ENCODE assay signal across 8 mouse cellular contexts in genomic region chr2:93744346-93745229, GRCm38 (mm10).
A peak's percentile ranks its signal among the peaks of the same experiment; 100 is the strongest.
DNase-seq lines count a peak whose midpoint lies in the region; ATAC-seq and TF ChIP-seq lines count a peak whose summit lies in the region.

No protein-coding gene starts in this region.

- no peak overlapping the region for H3K4me2 ChIP-seq in forebrain, embryonic 14.5 days (ENCODE audit: low read length)

- no peak for TF ChIP-seq EP300 in heart, adult 2 months (IDR thresholded peaks at IDR 0.05; ENCODE audit: insufficient read depth, low read depth, low read length)

- no peaks in the 10 kb centered on the region for H3K36me3 ChIP-seq in heart, adult 2 months (ENCODE audit: control insufficient read depth, insufficient read depth, low read length)
- no peaks in the 10 kb centered on the region for H3K36me3 ChIP-seq in forebrain, embryonic 14.5 days (ENCODE audit: control insufficient read depth, insufficient read depth, low read length)
- H3K36me3 ChIP-seq in limb, embryonic 10.5 days: no peaks in the 10 kb centered on the region; the same call in 1 of the 2 replicates

- peak; percentile 80 for ATAC-seq in forebrain, embryonic 14.5 days
- ATAC-seq in megakaryocyte, adult 5-6 weeks (ENCODE audit: poor library complexity, severe bottlenecking): no peak

- no peak for DNase-seq in heart, adult 2 months
- DNase-seq in heart, adult 18-20 months: no peak
- peak; percentile 12 for DNase-seq in Muller cell, postnatal 12 days (ENCODE audit: inconsistent ontology term)
- DNase-seq in forebrain, embryonic 14.5 days (ENCODE audit: low spot score): peak; percentile 67
- DNase-seq in limb, embryonic 10.5 days (ENCODE audit: low spot score): no peak
- no peak for DNase-seq in adrenal gland, postnatal 25 days
- DNase-seq in spleen, postnatal 10 days (ENCODE audit: low spot score in 2 of 2): no peak

- 68% methylated on average over 11 of the region's 11 CpGs for WGBS in heart, adult 2 months
- 19% methylated on average over 11 of the region's 11 CpGs for WGBS in forebrain, embryonic 14.5 days
- 26% methylated on average over 11 of the region's 11 CpGs for WGBS in limb, embryonic 10.5 days

- no peaks in the 10 kb centered on the region for H3K9me3 ChIP-seq in forebrain, embryonic 14.5 days (replicated peaks; ENCODE audit: control insufficient read depth, low read length)
- no peaks in the 10 kb centered on the region for H3K9me3 ChIP-seq in limb, embryonic 10.5 days (replicated peaks)

- H3K4me1 ChIP-seq in heart, adult 2 months (ENCODE audit: control insufficient read depth, insufficient read depth, low read length): no peaks in the 10 kb centered on the region
- 0 out of 2 replicates have a peak, but pooled peaks cover 6% of the 10 kb centered on the region for H3K4me1 ChIP-seq in forebrain, embryonic 14.5 days (ENCODE audit: control insufficient read depth, insufficient read depth, low read length)
- peaks cover 94% of the 10 kb centered on the region for H3K4me1 ChIP-seq in limb, embryonic 10.5 days

- intact Hi-C loops in heart, adult 2 months (cut with DNase I): no loop called here

- no peaks in the 10 kb centered on the region for H3K27me3 ChIP-seq in heart, adult 2 months (ENCODE audit: control insufficient read depth, insufficient read depth, low read length)
- no peaks in the 10 kb centered on the region for H3K27me3 ChIP-seq in forebrain, embryonic 14.5 days (replicated peaks; ENCODE audit: control insufficient read depth, insufficient read depth, low read length)
- H3K27me3 ChIP-seq in limb, embryonic 10.5 days (ENCODE audit: low read depth, poor library complexity, severe bottlenecking): no peaks in the 10 kb centered on the region

- no peak overlapping the region for H3K4me3 ChIP-seq in heart, adult 2 months
- H3K4me3 ChIP-seq in forebrain, embryonic 14.5 days (ENCODE audit: low read depth, low read length): no peak overlapping the region
- no peak overlapping the region for H3K4me3 ChIP-seq in limb, embryonic 10.5 days

- no peaks in the 10 kb centered on the region for H3K79me2 ChIP-seq in heart, adult 2 months (replicated peaks; ENCODE audit: control insufficient read depth, insufficient read depth, low read length)

- TF ChIP-seq CTCF in heart, adult 2 months (IDR thresholded peaks at IDR 0.05): peak; percentile 26

- no peak overlapping the region for H3K9ac ChIP-seq in heart, adult 2 months (ENCODE audit: low read depth, low read length)
- H3K9ac ChIP-seq in forebrain, embryonic 14.5 days (ENCODE audit: low read length): no peak overlapping the region; the same call in 1 of the 2 replicates

- no peak for TF ChIP-seq POLR2A in heart, adult 2 months (IDR thresholded peaks at IDR 0.05; ENCODE audit: insufficient read depth, low read depth, low read length)

- no peak overlapping the region for H3K27ac ChIP-seq in heart, adult 2 months
- peak overlapping the region; percentile 71 for H3K27ac ChIP-seq in forebrain, embryonic 14.5 days (ENCODE audit: low read depth, low read length)
- H3K27ac ChIP-seq in limb, embryonic 10.5 days: peak overlapping the region; percentile 79

Comparison
In these comparisons a context has a peak if more than half of its experiments do, and no peak if none do; other contexts are left out.
1. DNase-seq: peak in Muller cell, postnatal 12 days (single experiment) and forebrain, embryonic 14.5 days (single experiment); none in heart, adult 2 months (0 of 2), heart, adult 18-20 months (0 of 2), limb, embryonic 10.5 days (single experiment), adrenal gland, postnatal 25 days (single experiment) and spleen, postnatal 10 days (0 of 2).